Mouse (Mus musculus) 416B (cell line): ENCODE results near the gene Itprid2.
"Not testable (repeated sequence)": the region's sequence is repeated elsewhere in the genome, so short reads cannot be mapped to it uniquely, and the experiment has no call there.

Source experiments
- DNase-seq: peaks from one replicate; pipeline ENCODE4 v3.0.0; 2011; ENCODE audit warnings: low read depth

Itprid2 gene

DNA sequence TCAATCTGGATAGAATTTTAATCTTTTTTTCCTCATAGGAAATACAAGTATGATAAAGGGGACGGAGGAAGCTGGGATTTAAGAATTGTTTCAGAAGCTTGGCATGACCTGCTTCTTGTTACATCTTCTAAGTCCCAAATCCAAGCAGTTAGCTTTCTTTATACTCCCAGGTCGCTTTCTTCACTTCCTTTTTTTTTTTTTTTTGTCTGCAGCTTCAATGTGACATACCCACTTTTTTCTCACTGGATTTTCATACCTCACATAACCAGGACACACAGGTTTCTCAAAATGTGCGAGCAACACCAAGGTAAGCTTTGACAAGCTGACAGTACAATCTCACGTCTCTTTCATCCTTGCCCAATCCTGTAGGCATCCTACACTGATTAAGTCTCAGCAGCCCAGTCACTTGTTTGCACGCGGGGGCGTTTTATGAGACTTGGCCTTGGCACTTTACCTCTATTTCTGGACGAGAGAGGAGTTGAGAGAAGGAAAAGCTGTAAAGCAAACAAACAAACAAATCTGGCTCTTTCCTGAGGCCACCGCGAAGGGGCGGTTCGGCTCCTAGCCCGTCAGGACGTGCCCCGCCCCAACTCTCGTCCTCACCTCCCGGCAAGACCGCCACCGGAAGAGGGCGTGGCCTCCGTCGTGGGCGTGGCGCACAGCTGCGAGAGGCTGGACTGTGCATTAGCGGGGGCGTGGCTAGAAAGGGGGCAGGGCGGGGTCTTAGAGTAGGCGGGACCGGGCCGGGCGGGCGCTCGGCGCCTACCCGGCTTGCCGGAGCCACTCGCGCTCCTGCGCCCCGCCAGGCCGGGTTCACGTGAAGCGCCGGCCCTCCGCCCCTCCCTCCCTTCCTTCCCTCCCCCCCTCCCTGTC lies at the start of gene Itprid2:
TSS of gene Itprid2 (plus strand) at position 825 of the 873 bp plus-strand sequence.
- DNase-seq: peak; percentile 98

DNA sequence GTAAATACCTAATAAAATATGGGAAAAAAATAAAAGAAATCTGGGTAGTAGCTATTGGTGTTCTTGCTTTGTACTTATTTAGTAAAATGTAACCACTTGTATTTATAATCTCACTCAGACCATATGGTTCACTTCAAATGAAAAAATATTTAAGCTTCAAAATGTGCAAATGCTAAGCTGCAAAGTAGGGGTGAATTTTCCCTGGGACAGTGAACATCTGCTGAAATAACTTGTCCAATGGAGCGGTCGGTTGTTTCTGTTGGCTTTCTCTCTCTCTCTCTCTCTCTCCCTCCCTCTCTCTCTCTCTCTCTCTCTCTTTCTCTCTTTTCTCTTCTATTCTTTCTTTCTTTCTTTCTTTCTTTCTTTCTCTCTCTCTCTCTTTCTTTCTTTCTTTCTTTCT lies 39.0 kb upstream of the Itprid2 start:
- DNase-seq: no peak

DNA sequence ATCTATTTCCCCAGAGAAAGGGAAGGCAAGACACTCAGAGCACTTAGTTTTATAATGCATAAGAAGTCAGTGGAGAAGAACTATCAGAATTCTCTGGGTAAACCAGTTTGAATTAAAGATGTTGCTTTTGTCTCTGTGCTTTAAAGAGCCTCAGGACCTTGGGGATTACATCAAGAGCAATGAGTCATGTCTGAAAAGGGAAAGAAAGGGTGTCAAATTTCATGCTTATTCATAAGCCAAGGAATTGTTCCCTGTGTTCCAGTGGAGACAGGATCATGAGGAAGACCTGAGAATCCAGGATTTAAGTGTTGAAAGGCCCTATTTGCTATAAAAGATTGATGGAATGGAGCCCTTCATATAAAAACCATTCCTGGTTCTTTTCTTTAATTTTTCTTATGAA lies 38.1 kb upstream of the Itprid2 start:
- DNase-seq: peak; percentile 65

DNA sequence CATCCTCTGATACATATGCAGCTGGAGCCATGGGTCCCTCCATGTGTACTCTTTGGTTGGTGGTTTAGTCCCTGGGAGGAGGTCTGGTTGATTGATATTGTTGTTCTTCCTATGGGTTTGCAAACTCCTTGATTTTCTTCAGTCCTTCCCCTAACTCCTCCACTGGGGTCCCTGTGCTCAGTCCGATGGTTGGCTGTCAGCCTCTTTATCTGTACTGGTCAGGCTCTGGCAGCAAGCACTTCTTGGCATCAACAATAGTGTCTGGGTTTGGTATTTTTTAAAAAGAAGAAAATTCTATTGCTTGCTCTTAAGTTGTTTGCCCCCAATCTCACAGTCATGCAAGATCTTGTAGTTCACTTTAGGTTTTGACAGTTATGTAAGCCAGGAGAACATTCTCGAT lies 34.0 kb upstream of the Itprid2 start:
- DNase-seq: not testable (repeated sequence)

DNA sequence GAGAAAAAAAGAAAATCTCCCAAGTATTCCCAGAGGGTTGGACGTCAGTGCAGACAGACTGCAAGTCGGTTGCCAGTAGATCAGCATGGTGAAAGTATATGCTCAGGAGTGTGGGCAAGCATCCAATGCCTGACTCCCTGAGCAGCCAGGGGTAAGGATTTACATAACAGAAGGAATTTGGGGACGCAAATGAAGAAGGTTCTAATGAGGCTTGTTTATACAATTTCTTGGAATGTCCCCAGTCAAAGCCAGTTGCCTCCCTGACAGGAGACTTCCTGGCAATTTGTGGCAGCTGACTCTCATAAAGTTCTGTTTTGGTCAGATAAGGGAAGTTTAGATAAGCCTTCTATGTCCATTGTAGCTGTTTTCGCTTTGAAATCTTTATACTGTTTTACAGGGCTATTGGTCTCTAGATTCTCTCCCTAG lies 33.4 kb upstream of the Itprid2 start:
- peak; percentile 81 for DNase-seq

DNA sequence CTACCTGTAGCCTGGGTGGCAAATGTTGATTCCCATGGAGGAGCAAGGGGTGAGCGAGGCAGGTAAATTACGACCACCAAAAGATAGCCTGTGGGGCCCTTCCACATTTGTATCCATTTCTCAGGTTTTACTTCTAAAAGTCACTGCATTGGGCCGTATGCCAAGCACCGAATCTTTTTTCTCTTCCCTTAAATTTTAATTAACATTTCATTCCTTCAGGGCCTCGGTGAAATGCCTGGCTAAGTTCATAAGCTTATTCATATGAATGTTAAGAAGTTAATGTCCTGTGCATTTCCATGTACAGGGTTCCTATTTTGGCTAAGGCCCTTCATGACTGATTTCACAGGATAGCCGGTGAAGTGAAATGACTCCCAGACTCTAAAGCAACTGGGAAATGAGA lies 32.8 kb upstream of the Itprid2 start:
- DNase-seq: no peak

DNA sequence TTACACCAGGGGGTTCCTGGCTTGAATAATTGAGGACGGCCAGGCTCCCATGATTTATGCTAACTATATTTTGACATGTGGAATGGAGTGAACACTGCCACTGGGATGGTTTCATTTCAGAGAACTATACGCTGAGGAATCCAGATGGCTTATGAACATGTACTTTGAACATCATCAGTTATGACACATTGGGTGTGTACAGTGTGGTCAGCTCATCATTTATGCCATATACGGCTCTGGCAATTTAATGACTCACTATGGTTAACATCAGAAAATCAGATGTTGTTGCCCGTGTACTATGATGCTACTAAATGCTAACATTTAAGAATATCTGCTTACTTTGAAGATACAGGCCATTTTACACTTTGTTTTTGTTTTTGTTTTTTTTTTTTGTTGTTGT lies 31.8 kb upstream of the Itprid2 start:
- DNase-seq: peak; percentile 73

DNA sequence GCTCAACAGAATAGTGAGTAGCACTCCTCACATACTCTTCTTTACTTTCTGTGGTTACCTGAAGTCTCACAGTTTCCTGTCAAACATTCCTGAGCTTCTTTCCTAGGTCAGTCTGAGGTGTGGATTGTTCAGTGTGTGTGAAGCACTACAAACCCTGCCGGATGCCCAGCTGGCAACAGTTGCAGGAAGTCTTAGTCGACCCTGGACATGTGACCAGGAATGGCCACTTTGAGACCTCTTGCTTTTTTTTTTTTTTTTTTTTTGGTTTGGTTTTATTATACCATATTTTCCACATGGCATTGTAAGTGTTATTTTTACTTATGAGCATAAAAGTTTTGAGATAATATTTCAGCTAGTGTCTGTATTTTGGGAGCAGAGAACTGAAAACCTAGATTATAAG lies 29.1 kb upstream of the Itprid2 start:
- DNase-seq: peak; percentile 41

DNA sequence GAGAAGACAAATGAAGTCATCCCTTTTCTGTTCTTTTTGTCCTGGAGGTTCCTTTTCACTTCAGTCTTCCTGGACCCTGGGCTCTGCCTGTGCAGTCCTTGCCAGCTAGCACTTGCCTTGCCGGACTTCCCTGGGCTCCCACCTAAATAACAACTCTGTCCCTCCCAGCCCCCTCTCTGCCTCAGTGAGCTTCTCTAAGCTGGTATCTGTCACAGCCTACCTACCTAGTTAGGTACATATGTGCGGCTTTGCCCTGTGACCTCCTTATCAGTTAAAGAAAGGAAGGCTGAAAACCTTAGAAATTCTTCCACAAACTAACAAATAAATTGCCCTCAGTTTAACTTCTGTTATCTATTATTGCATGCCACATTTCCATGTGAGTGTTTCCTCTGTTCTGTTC lies 28.0 kb upstream of the Itprid2 start:
- no peak for DNase-seq

DNA sequence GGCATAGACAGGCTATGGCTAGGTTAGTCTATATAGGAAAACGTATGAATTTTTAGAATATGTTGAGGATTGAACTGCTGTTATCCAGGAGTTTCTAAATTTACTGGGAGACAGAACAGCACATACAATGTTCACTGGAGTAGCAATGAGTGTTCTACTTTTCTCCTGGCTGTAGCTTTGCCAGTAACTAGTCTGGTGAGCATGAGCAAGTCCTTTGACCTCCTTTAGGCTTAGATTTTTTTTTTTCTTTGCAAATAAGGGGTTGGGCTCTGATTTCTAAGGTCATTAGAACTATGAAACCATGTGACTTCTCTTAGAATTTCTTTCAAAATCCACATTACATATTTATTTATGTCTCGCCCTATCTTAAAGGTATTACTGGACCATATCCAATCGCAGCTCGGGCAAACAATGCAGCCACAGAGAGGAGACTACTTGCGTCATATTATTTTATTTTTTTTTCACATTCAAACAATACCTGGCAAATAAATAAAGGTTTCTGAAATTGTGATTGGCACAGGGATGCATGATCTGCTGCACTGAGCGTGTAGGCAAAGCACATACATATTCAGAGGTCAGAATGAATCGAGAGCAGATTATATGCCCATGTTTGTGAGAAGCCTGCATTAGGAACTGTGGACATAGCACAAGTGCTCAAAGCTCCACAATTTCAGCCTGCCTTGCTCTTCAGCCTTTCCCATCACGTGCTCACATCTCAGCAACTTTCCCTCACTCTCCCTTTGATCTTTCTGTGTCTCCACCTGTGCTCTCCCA lies 26.7 kb upstream of the Itprid2 start:
- DNase-seq: no peak

DNA sequence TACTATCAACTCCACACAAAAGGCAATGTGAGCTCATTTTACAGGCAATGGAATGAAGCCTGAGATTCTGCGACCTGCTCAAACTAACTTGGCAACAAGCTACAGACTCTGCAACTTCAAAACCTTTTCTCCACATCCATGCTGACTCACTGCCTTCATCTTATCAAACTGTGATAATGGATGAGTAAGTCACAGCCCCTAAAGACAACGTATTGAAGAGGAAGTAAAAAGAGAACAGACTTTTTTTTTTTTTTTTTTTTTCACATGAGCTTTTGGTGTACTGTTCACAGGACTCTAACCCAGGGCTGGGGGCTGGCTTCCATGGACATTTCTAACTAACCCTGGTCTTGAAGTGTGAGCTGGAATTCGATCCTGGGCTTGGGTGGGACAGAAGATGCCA lies 24.3 kb upstream of the Itprid2 start:
- peak; percentile 88 for DNase-seq

DNA sequence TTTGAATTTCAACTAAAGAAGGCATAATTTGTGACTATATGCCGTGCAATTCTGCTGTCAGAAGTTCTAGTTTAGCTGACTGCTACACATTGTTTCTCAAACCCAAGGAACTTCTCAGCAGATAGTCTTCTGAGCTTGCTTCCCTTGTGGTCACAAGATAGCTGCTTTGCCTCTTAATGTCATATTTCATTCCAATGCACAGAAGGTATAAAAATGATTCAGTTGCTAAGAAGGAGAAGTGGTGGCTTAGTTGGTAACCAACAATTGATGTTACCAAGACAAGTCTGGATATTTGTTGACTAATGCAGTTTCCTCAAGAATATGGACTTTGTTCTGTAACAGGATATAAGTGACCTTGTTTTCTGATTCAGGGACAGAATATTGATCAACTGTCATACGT lies 17.0 kb upstream of the Itprid2 start:
- DNase-seq: peak; percentile 65

DNA sequence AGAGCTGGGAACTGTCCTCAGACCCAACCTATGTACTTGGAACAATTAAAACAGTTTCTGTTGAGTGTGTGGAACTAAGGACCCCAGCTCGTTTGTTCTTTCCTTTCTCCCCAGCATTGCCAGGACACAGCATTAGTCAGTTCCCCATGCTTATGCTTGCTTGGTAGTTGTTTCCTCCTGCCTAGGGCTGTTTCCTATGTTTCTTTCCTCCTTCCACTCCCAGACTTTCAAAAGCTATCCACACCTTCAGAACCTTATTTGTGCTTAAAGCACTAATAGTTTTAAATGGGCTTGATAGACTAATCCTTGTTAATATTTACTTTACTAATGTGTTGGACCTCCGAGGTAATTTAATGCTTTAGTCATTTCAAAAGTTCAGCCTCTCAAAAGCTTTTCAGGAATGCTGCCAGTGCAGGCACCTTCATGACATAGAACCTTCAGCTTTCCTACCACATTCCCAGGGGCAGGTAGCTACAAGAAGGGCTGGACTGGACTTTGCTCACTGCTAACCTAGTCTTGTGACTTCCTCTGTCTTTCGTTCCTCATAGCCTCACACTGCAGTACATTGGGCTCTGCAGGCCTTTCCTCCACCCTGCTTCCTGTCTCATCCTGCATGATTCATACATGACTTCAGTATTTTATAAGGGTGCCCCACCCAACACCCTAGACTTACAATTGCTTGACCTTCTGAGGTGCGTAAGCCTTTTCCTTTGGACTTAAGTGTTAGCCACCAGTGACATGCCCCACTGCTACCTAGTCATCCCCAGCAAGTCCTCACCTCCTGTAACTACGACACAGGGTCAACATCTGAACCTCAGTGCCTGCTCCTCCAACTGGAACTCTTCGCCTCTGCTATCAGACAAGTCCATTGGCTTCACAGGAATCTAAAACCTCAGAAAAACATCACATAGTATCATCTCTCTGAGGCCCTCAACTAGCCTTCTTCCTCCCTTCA lies 16.3 kb upstream of the Itprid2 start:
- DNase-seq: peak; percentile 54

DNA sequence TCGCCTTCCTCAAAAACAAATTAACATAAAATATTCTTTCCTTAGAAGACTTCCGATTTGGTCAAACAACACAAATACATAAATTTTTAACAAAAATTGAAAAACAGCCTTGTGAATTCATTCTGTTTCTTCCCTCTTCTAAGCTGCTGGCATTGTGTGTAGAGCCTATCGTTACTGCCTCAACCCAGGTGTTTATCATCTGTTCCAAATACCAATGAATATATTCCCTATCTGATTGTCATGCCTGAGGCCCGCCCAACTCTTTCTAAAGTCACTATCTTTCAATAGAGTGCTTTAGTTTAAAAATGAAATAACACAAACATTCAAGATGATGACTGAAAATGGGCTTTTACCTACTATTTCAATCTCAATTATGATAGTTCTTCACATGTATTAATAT lies 11.9 kb upstream of the Itprid2 start:
- no peak for DNase-seq

DNA sequence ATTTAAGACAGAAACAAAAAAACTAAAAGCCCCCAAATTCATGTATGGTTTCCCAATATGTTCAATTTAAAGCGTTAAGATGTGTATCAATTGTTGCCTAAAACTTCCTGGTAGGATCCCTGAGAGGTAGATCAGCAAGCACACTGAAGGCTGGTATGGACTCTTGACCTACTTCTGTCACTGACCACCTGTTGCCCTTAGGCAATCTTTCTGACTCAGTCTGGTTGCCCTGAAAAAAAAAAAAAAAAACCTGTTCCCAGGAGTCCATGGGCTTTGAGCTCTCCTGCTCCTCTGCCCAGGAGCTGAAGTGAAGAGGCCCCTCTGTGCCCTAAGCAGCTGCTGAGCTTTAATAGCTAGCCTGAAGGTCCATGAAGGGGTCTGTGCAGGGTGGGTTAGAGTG lies 7.5 kb upstream of the Itprid2 start:
- no peak for DNase-seq

DNA sequence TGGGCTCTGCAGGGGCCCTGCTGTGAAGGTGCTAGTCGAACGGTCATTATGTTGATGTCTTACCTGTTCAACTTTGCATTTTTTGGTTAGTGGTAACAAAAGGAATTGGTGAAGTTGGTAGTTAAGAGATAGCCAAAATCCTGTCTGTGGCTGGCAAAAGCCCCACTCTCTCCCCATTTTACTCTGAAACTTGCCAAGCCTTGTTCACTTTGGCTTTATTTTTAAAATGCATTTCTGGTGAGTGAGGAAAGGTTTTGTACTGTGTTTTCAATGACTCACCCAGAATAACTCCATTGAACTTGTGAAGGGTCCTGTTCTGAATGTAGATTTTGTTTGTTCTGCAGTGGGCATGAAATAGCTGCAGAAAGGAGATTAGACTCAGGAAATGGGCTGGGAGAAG lies 4.9 kb upstream of the Itprid2 start:
- no peak for DNase-seq

DNA sequence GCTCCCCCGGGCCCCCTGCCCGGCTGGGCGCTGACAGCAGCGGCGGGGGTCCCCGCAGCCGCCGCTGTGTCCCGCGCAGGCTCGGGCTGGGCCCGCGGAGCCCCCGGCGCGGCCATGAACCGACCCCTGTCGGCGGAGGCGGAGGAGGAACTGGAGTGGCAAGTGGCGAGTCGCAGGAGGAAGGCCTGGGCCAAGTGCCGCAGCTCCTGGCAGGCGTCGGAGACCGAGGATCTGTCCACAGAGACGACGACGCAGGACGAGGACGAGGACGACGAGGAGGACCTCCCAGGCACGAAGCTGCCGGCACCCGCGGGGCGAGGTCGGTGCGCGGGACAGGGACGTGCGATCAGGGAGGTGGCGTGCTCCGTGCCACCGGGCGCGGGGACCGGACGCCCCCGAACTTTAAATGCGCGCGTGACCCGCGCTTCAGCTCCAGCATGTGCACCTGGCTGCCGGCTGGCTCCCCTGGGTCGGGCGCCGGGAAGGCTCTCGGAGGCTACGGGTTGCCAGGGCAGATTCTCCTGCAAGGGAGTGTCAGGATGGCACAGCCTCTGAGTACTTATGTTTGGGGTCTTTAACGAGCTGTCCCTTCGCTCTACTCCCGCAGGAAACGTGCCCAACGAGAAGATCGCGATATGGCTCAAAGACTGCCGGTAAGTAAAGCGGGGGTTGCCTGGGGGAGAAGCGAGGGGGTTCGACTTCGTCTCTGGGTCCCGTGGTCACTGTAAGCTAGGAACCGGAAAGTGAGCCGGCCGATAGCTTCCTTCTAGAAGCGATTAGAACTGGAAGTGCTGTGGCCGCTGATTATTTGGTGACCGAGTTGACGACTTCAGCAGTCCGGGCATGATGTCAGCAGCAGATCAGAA lies 507 bp downstream of the Itprid2 start:
- peak; percentile 92 for DNase-seq

DNA sequence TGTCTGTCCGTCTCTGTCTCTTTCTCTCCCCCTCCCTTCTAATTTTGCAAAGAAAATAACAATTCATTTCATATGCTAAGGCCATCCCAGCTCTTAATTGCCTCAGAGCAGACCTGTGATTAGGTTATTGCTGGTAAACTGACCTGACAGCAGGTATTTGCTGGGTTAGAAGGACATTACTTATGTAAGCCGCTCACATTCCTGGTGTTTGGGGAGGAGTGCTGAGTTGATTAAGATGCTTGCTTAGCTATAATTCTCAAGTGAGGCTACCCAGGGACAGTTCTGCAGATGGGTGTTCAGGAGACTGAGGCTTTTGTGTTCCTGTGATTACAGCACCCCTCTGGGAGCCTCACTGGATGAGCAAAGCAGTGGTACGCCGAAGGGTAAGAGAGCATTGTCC lies 3.8 kb downstream of the Itprid2 start:
- no peak for DNase-seq

DNA sequence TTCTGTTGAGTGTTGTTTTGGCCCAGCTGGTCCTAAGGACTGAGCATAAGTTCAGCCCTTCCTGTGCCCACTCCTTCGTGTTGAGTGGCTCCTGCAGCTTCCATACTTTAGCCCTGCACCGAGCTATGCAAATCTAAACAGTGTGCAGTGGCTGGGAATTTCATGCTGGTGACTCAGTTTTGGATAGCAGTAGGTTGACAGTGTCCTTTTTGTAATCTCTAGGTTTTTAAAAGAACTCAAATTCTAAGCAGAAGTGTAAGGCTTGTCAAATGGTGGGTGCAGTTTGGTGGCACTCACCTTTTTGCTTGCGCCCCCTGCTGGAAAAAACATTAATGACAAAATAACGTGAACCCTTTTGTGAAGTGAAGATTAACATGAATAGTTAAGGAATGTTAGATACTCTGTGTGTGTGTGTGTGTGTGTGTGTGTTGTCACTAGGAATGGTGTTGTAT lies 11.1 kb downstream of the Itprid2 start:
- peak; percentile 74 for DNase-seq

DNA sequence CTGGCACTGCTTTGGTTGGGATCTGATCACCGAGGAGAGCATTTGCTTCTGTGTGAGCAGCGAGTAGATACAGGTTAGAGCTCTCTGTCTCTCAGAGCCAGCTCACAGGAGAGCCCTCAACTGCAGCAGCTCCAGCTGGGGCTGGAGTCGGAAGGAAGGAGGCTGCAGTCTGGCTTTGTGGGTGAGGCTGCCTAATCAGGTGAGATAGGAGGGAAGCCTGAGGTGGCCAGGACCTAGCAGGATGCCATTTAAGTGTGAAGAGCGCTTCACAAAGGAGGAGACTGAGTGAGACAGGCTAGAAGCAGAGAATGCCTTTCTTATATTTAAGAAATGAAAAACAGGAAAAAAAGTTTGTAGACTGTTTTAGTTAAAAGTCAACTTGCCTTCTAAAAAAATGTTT lies 11.9 kb downstream of the Itprid2 start:
- DNase-seq: no peak

DNA sequence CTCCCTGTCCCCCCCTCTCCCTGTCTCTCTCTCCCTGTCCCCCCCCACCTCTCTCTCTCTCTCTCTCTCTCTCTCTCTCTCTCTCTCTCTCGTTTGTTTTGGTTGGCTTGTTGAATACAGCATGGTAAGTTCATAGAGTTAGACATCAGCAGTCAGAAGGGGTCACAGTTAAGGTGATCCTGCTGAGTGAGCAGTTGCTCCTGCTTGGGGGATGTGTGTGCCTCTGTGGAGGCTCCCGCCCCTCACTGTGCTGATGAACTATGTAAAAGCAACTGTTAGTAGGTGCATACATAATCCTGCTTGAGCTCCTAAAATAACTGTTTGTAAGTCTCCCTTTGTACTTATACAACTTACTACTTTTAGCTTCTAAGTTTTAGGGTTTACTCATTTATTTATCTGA lies 12.6 kb downstream of the Itprid2 start:
- DNase-seq: no peak
